Mouse (Mus musculus): ENCODE results near the gene Spaca3. TPM values are rescaled to one million over a fixed set of nuclear protein-coding genes. Genes with fewer than 3 reads are reported as not detected.

Spaca3 gene
- polyA plus RNA-seq, 2 experiments: 0.11 TPM; not detected in 1

DNA sequence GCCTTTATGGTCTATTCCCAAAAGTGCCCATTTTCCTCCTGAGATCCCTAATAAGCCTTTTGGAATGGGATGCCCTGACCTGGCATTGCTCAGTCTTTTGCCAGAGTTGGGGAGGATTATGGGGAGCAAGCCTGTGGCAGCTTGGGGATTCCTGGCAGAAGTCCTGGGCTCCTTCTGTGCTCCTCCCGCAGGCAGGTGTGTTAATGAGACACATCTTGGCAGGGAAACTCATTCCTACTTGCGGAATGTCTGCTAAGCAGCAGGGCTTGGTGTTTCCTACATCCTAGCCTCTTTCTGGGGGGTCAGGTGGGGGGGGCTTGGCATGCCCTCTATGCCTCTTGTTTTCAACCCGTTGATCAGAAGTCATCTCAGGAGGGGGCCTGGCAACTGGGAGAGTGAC is 28.9 kb downstream of the Spaca3 start:
- Histone ChIP-seq H3K27me3 (ENCODE audit: control insufficient read depth, insufficient read depth, low read length) (no peaks in the 10 kb centered on the region; the same call in 1 of the 2 replicates), H3K4me3 (ENCODE audit: insufficient read depth in 1 of 2, low read depth in 2 of 2, low read length in 2 of 2) (no peak overlapping the region), H3K9me3 (ENCODE audit: control insufficient read depth, low read length) (no peaks in the 10 kb centered on the region), H3K27ac (no peak overlapping the region), H3K4me1 (replicated peaks; ENCODE audit: control insufficient read depth in 2 of 2, insufficient read depth in 2 of 2, low read length in 1 of 2) (no peaks in the 10 kb centered on the region), H3K9ac (replicated peaks) (no peak overlapping the region), H3K4me2 (ENCODE audit: low read depth) (no peak overlapping the region), H3K36me3 (replicated peaks; ENCODE audit: control insufficient read depth, insufficient read depth, low read depth) (no peaks in the 10 kb centered on the region)
- no peak for TF ChIP-seq EP300 (IDR thresholded peaks at IDR 0.05; ENCODE audit: low read depth)
- TF ChIP-seq CTCF (IDR thresholded peaks at IDR 0.05; ENCODE audit: low read depth): no peak
- ATAC-seq (ENCODE audit: insufficient read depth) (no peak), DNase-seq (ENCODE audit: low read depth in 3 of 3, low spot score in 3 of 3) (no peak)
- 56% methylated on average over 3 of the region's 3 CpGs for WGBS (ENCODE audit: insufficient replicate concordance)

DNA sequence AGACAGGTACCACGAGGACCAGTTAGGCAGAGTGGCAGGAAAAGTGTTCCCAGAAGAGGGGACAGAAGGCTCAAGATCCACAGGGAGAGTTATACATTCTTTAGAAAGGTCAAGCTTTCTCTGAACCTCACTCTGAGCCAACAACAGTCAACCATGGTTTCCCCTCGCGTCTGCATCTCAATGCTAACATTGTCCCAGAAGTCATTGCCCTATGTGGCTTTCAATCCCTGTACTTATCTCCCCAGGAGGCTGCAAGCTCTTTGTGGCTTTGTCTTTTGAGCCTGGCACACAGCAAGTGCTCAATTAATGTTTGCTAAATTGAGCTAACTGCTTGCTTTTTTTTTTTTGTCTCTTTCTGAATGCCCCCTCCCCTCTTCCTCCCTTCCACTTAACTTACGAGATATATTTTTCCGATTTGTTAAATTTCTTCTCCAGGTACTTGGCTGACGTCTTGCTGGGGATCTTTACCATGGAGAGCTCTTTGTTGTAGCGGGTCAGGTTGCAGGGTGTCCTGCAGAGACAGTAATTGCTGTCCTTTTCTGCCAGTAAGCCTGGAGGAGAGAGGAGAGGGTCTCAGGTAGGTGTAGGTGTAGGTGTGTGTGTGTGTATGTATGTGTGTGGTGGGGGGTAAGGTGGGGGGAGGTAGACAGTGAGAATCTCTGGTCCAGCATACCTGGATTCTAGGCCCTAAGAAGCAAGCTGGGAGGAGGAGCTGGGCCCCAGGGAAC is 31.3 kb downstream of the Spaca3 start:
- no peak overlapping the region for H3K4me2 ChIP-seq (ENCODE audit: low read depth)
- H3K4me3 ChIP-seq (ENCODE audit: insufficient read depth in 1 of 2, low read depth in 2 of 2, low read length in 2 of 2): no peak overlapping the region
- H3K9ac ChIP-seq (replicated peaks): no peak overlapping the region
- no peaks in the 10 kb centered on the region for H3K4me1 ChIP-seq (replicated peaks; ENCODE audit: control insufficient read depth in 2 of 2, insufficient read depth in 2 of 2, low read length in 1 of 2)
- H3K9me3 ChIP-seq (ENCODE audit: control insufficient read depth, low read length): no peaks in the 10 kb centered on the region
- DNase-seq (ENCODE audit: low read depth in 3 of 3, low spot score in 3 of 3) (no peak), ATAC-seq (ENCODE audit: insufficient read depth) (no peak)
- H3K27me3 ChIP-seq (ENCODE audit: control insufficient read depth, insufficient read depth, low read length): no peaks in the 10 kb centered on the region; the same call in 1 of the 2 replicates
- WGBS (ENCODE audit: insufficient replicate concordance): 8% methylated on average over 7 of the region's 7 CpGs
- no peaks in the 10 kb centered on the region for H3K36me3 ChIP-seq (replicated peaks; ENCODE audit: control insufficient read depth, insufficient read depth, low read depth)
- TF ChIP-seq CTCF (IDR thresholded peaks at IDR 0.05; ENCODE audit: low read depth) (no peak), EP300 (IDR thresholded peaks at IDR 0.05; ENCODE audit: low read depth) (no peak)
- H3K27ac ChIP-seq: no peak overlapping the region

DNA sequence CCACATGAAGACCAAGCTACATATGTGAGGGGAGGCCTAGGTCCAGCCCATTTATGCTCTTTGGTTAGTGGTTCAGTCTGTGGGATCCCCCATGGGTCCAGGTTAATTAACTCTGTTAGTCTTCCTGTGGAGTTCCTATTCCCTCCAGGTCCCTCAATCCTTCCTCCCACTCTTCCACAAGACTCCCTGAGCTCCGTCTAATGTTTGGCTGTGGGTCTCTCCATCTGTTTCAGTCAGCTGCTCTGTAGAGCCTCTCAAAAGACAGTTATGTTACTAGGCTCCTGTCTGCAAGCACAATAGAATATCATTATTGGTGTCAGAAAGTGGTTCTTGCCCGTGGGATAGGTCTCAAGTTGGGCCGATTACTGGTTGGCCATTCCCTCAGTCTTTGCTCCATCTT is 37.7 kb downstream of the Spaca3 start:
- no peaks in the 10 kb centered on the region for H3K27me3 ChIP-seq (ENCODE audit: control insufficient read depth, insufficient read depth, low read length)
- no peak overlapping the region for H3K4me3 ChIP-seq (ENCODE audit: insufficient read depth in 1 of 2, low read depth in 2 of 2, low read length in 2 of 2)
- H3K36me3 ChIP-seq (replicated peaks; ENCODE audit: control insufficient read depth, insufficient read depth, low read depth): no peaks in the 10 kb centered on the region
- no peak for DNase-seq (ENCODE audit: low read depth in 3 of 3, low spot score in 3 of 3)
- no peaks in the 10 kb centered on the region for H3K9me3 ChIP-seq (ENCODE audit: control insufficient read depth, low read length)
- H3K4me2 ChIP-seq (ENCODE audit: low read depth): no peak overlapping the region
- no peak overlapping the region for H3K9ac ChIP-seq (replicated peaks)
- no peak overlapping the region for H3K27ac ChIP-seq
- no peaks in the 10 kb centered on the region for H3K4me1 ChIP-seq (replicated peaks; ENCODE audit: control insufficient read depth in 2 of 2, insufficient read depth in 2 of 2, low read length in 1 of 2)
- ATAC-seq (ENCODE audit: insufficient read depth): no peak
- WGBS (ENCODE audit: insufficient replicate concordance): 59% methylated on average over 3 of the region's 3 CpGs
- no peak for TF ChIP-seq EP300 (IDR thresholded peaks at IDR 0.05; ENCODE audit: low read depth)
- no peak for TF ChIP-seq CTCF (IDR thresholded peaks at IDR 0.05; ENCODE audit: low read depth)

DNA sequence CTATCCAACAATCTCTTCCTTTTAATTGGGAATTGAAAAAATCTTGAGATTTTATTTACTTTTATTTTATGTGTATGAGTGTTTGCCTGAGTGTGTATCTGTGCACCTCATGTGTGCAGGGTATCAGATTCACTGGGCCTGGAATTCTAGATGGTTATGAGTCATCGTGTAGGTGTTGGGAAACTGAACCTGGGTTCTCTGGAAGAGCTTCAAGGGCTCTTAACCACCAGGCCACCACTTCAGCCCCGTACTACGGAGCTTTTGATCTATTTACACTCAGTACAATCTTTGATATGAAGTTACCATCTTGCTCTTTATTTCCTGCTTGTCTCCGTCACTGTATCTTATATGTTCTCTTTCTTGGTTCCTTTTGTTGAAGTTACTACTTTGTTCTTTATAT is 42.4 kb downstream of the Spaca3 start:
- DNase-seq (ENCODE audit: low read depth in 3 of 3, low spot score in 3 of 3): no peak
- Histone ChIP-seq H3K36me3 (replicated peaks; ENCODE audit: control insufficient read depth, insufficient read depth, low read depth) (no peaks in the 10 kb centered on the region), H3K27me3 (ENCODE audit: control insufficient read depth, insufficient read depth, low read length) (no peaks in the 10 kb centered on the region), H3K9ac (replicated peaks) (no peak overlapping the region), H3K27ac (no peak overlapping the region), H3K4me3 (ENCODE audit: insufficient read depth in 1 of 2, low read depth in 2 of 2, low read length in 2 of 2) (no peak overlapping the region), H3K4me2 (ENCODE audit: low read depth) (no peak overlapping the region), H3K4me1 (replicated peaks; ENCODE audit: control insufficient read depth in 2 of 2, insufficient read depth in 2 of 2, low read length in 1 of 2) (no peaks in the 10 kb centered on the region), H3K9me3 (ENCODE audit: control insufficient read depth, low read length) (no peaks in the 10 kb centered on the region)
- no peak for ATAC-seq (ENCODE audit: insufficient read depth)
- TF ChIP-seq CTCF (IDR thresholded peaks at IDR 0.05; ENCODE audit: low read depth) (no peak), EP300 (IDR thresholded peaks at IDR 0.05; ENCODE audit: low read depth) (no peak)
- WGBS (ENCODE audit: insufficient replicate concordance): 51% methylated on average over 4 of the region's 4 CpGs

DNA sequence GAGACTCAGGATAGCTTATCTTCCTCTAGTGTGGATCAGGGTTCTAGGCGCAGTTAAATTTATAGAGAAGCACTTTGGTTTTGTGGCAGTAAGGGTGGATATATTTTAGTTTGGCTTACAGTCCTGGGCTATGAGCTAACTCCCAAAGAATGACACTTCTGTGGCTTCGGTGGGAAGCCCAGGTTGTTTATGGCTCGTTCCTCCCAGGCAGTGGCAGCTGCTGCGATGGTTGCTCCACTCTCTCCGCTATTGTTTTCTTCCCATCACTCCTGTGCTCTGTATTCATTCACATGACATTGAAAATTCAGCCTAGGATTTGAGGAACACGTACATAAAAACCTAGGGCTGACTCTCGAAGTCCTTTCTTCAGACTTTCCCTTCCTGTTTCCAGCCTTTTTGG is 44.5 kb downstream of the Spaca3 start:
- Histone ChIP-seq H3K4me3 (ENCODE audit: insufficient read depth in 1 of 2, low read depth in 2 of 2, low read length in 2 of 2) (no peak overlapping the region), H3K9ac (replicated peaks) (no peak overlapping the region), H3K27ac (no peak overlapping the region), H3K4me2 (ENCODE audit: low read depth) (no peak overlapping the region), H3K4me1 (replicated peaks; ENCODE audit: control insufficient read depth in 2 of 2, insufficient read depth in 2 of 2, low read length in 1 of 2) (no peaks in the 10 kb centered on the region), H3K36me3 (replicated peaks; ENCODE audit: control insufficient read depth, insufficient read depth, low read depth) (no peaks in the 10 kb centered on the region), H3K9me3 (ENCODE audit: control insufficient read depth, low read length) (no peaks in the 10 kb centered on the region), H3K27me3 (ENCODE audit: control insufficient read depth, insufficient read depth, low read length) (no peaks in the 10 kb centered on the region)
- no peak for ATAC-seq (ENCODE audit: insufficient read depth)
- DNase-seq (ENCODE audit: low read depth in 3 of 3, low spot score in 3 of 3): no peak
- WGBS (ENCODE audit: insufficient replicate concordance): 40% methylated on average over 7 of the region's 7 CpGs
- no peak for TF ChIP-seq CTCF (IDR thresholded peaks at IDR 0.05; ENCODE audit: low read depth)
- no peak for TF ChIP-seq EP300 (IDR thresholded peaks at IDR 0.05; ENCODE audit: low read depth)
